ENCODE assay signal across 18 mouse cellular contexts in the genomic region with DNA sequence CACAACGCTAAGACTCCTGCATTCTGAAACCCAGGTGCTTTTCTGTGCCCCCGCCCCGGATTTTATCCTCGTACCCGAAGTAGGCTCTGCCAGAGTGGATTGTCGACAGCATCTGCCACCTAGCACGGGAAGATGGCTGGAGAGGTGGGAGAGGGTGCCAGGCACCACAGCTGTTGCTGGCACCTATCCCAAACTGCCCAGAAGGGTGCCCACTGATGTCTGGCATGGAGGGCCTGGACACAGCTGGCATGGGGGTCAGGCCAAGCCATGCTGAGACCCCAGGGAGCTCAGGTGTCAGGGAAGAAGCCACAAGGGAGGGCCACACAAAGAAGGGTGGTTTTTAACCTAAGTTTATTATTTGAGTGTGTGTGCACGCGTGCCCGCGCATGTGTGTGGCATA. TPM values are rescaled to one million over a fixed set of nuclear protein-coding genes. Genes with fewer than 3 reads are reported as not detected.
DNase-seq lines count a peak whose midpoint lies in the region; ATAC-seq and TF ChIP-seq lines count a peak whose summit lies in the region.
"Had no signal": no experiment of that assay in that cellular context is flagged by ENCODE, and none has a peak within 500 bp of the region (broad histone marks: within the 10 kb centered on the region; RNA-seq: fewer than 3 reads in every experiment).

No protein-coding gene starts in this region.

- 0 out of 2 replicates have a peak overlapping the region, but pooled peaks have one; percentile 6 for H3K4me2 ChIP-seq in hindbrain, embryonic 12.5 days (replicated peaks)
- no peak overlapping the region for H3K4me2 ChIP-seq in limb, embryonic 15.5 days
- no peak overlapping the region; the same call in 1 of the 2 replicates for H3K4me2 ChIP-seq in intestine, embryonic 15.5 days (replicated peaks)
- H3K4me2 ChIP-seq: liver, embryonic 11.5 days had no signal

- peaks cover 32% of the 10 kb centered on the region for H3K4me1 ChIP-seq in testis, adult 2 months (ENCODE audit: control insufficient read depth, insufficient read depth, low read length)
- peaks cover 62% of the 10 kb centered on the region for H3K4me1 ChIP-seq in hindbrain, embryonic 12.5 days
- peaks cover 55% of the 10 kb centered on the region for H3K4me1 ChIP-seq in limb, embryonic 15.5 days
- peaks cover 49% of the 10 kb centered on the region for H3K4me1 ChIP-seq in intestine, embryonic 15.5 days (replicated peaks)

- no peaks in the 10 kb centered on the region for H3K27me3 ChIP-seq in testis, adult 2 months (ENCODE audit: control insufficient read depth, insufficient read depth, low read length)
- H3K27me3 ChIP-seq in hindbrain, embryonic 12.5 days = peaks cover 14% of the 10 kb centered on the region
- no peaks in the 10 kb centered on the region for H3K27me3 ChIP-seq in limb, embryonic 15.5 days
- no peaks in the 10 kb centered on the region for H3K27me3 ChIP-seq in intestine, embryonic 15.5 days (replicated peaks)
- H3K27me3 ChIP-seq: Patski had no signal

- H3K27ac ChIP-seq in testis, adult 2 months (ENCODE audit: control insufficient read depth, insufficient read depth, low read depth, low read length) = no peak overlapping the region
- peak overlapping the region; percentile 52 for H3K27ac ChIP-seq in hindbrain, embryonic 12.5 days
- H3K27ac ChIP-seq in limb, embryonic 15.5 days = 0 out of 2 replicates have a peak overlapping the region, but pooled peaks have one; percentile 50
- H3K27ac ChIP-seq in intestine, embryonic 15.5 days = no peak overlapping the region
- H3K27ac ChIP-seq: stomach, postnatal 0 days had no signal

- H3K4me3 ChIP-seq in testis, adult 2 months (ENCODE audit: control insufficient read depth, low read depth, low read length) = peak overlapping the region; percentile 2
- no peak overlapping the region for H3K4me3 ChIP-seq in hindbrain, embryonic 12.5 days
- no peak overlapping the region for H3K4me3 ChIP-seq in limb, embryonic 15.5 days
- H3K4me3 ChIP-seq in intestine, embryonic 15.5 days (replicated peaks) = no peak overlapping the region

- H3K9me3 ChIP-seq in hindbrain, embryonic 12.5 days (replicated peaks) = no peaks in the 10 kb centered on the region
- H3K9me3 ChIP-seq in limb, embryonic 15.5 days = no peaks in the 10 kb centered on the region
- H3K9me3 ChIP-seq in intestine, embryonic 15.5 days = no peaks in the 10 kb centered on the region

- 0 out of 2 replicates have a peak overlapping the region, but pooled peaks have one; percentile 23 for H3K9ac ChIP-seq in hindbrain, embryonic 12.5 days
- no peak overlapping the region for H3K9ac ChIP-seq in limb, embryonic 15.5 days
- no peak overlapping the region; the same call in 1 of the 2 replicates for H3K9ac ChIP-seq in intestine, embryonic 15.5 days

- 73% methylated on average over 11 of the region's 11 CpGs for WGBS in hindbrain, embryonic 12.5 days
- WGBS in limb, embryonic 15.5 days = 52% methylated on average over 11 of the region's 11 CpGs
- 65% methylated on average over 11 of the region's 11 CpGs for WGBS in intestine, embryonic 15.5 days

- H3K36me3 ChIP-seq in testis, adult 2 months (ENCODE audit: control insufficient read depth, insufficient read depth, low read length) = no peaks in the 10 kb centered on the region
- peaks cover 15% of the 10 kb centered on the region for H3K36me3 ChIP-seq in hindbrain, embryonic 12.5 days
- peaks cover 25% of the 10 kb centered on the region for H3K36me3 ChIP-seq in limb, embryonic 15.5 days
- H3K36me3 ChIP-seq in intestine, embryonic 15.5 days = peaks cover 13% of the 10 kb centered on the region

- no peak for TF ChIP-seq CTCF in testis, adult 2 months (IDR thresholded peaks at IDR 0.05; ENCODE audit: control insufficient read depth, insufficient read depth, insufficient replicate concordance, low read depth, low read length)

- no peak for DNase-seq in testis, postnatal 14 days (ENCODE audit: low spot score)
- DNase-seq in testis, postnatal 10 days (ENCODE audit: low spot score) = peak; percentile 42
- no peak for DNase-seq in layer of hippocampus, postnatal 25 days (ENCODE audit: extremely low spot score in 1 of 2, low spot score in 1 of 2)
- DNase-seq in spleen, adult 12 weeks (ENCODE audit: low spot score) = no peak
- DNase-seq: cerebellum, postnatal 36 days; heart, postnatal 36 days; kidney, postnatal 36 days; layer of hippocampus, postnatal 36 days had no signal

- ATAC-seq in hindbrain, embryonic 12.5 days (ENCODE audit: low FRiP score) = no peak
- ATAC-seq in limb, embryonic 15.5 days (ENCODE audit: insufficient number of reproducible peaks, low FRiP score, low TSS enrichment, low read depth) = no peak
- ATAC-seq in intestine, embryonic 15.5 days = no peak
- ATAC-seq: lung, postnatal 0 days; Patski had no signal

- TF ChIP-seq POLR2A in testis, adult 2 months (IDR thresholded peaks at IDR 0.05; ENCODE audit: control insufficient read depth, low read depth, low read length) = no peak

RNA-seq across cellular contexts. Expression of gene Efna4, which starts 4.8 kb away (rescaled TPM):
- 1.1 and 1.6 TPM in 2 replicates for polyA plus RNA-seq in testis, adult 2 months (2012; rRNA removed)
- 20.5 and 21.4 TPM in 2 replicates for polyA plus RNA-seq in hindbrain, embryonic 12.5 days (2016; fragmentation: Nextera tagmentation; extraction: Ambion mirVana)
- polyA plus RNA-seq in limb, embryonic 15.5 days (2015; fragmentation: Nextera tagmentation; extraction: Ambion mirVana) = 30.4 and 34.4 TPM in 2 replicates
- under 1 TPM; 0.68 to 0.98 TPM for total RNA-seq in layer of hippocampus, postnatal 25 days (2021)
- polyA plus RNA-seq in intestine, embryonic 15.5 days (2015; fragmentation: Nextera tagmentation; extraction: Ambion mirVana) = 16.9 and 18.1 TPM in 2 replicates
- total RNA-seq: gastrocnemius, adult 18-20 months; monocyte, adult 5-6 weeks had no signal

RNA-seq across cellular contexts. Expression of gene Efna3, which starts 10.3 kb away (rescaled TPM):
- polyA plus RNA-seq in testis, adult 2 months (2012; rRNA removed) = 9.9 and 13.3 TPM in 2 replicates
- polyA plus RNA-seq in hindbrain, embryonic 12.5 days (2016; fragmentation: Nextera tagmentation; extraction: Ambion mirVana) = 21.7 and 22.2 TPM in 2 replicates
- polyA plus RNA-seq in limb, embryonic 15.5 days (2015; fragmentation: Nextera tagmentation; extraction: Ambion mirVana) = 57.9 and 59.2 TPM in 2 replicates
- total RNA-seq in layer of hippocampus, postnatal 25 days (2021) = 10 to 100 TPM; 77.1 to 82.6 TPM
- 9.0 and 9.2 TPM in 2 replicates for polyA plus RNA-seq in intestine, embryonic 15.5 days (2015; fragmentation: Nextera tagmentation; extraction: Ambion mirVana)
- total RNA-seq: gastrocnemius, adult 18-20 months; heart, postnatal 36 days; monocyte, adult 5-6 weeks had no signal

RNA-seq across cellular contexts. Expression of gene Adam15, which starts 16.7 kb away (rescaled TPM):
- 39.7 and 51.1 TPM in 2 replicates for polyA plus RNA-seq in testis, adult 2 months (2012; rRNA removed)
- polyA plus RNA-seq in hindbrain, embryonic 12.5 days (2016; fragmentation: Nextera tagmentation; extraction: Ambion mirVana) = 40.3 and 41.9 TPM in 2 replicates
- polyA plus RNA-seq in limb, embryonic 15.5 days (2015; fragmentation: Nextera tagmentation; extraction: Ambion mirVana) = 94.4 and 106 TPM in 2 replicates
- 100 to 1,000 TPM; 109 to 112 TPM for total RNA-seq in layer of hippocampus, postnatal 25 days (2021)
- 45.5 and 49.5 TPM in 2 replicates for polyA plus RNA-seq in intestine, embryonic 15.5 days (2015; fragmentation: Nextera tagmentation; extraction: Ambion mirVana)

RNA-seq across cellular contexts. Expression of gene Dcst2, which starts 28.7 kb away (rescaled TPM):
- polyA plus RNA-seq in testis, adult 2 months (2012; rRNA removed) = 108 and 110 TPM in 2 replicates
- polyA plus RNA-seq in hindbrain, embryonic 12.5 days (2016; fragmentation: Nextera tagmentation; extraction: Ambion mirVana) = 0.12 and 0.29 TPM in 2 replicates
- 0.20 and 0.23 TPM in 2 replicates for polyA plus RNA-seq in limb, embryonic 15.5 days (2015; fragmentation: Nextera tagmentation; extraction: Ambion mirVana)
- total RNA-seq in layer of hippocampus, postnatal 25 days (2021) = under 1 TPM; 0.20 to 0.42 TPM
- 1.4 and 1.5 TPM in 2 replicates for polyA plus RNA-seq in intestine, embryonic 15.5 days (2015; fragmentation: Nextera tagmentation; extraction: Ambion mirVana)
- total RNA-seq: gastrocnemius, adult 18-20 months; heart, postnatal 36 days; monocyte, adult 5-6 weeks had no signal

RNA-seq across cellular contexts. Expression of gene Dcst1, which starts 32.0 kb away (rescaled TPM):
- polyA plus RNA-seq in testis, adult 2 months (2012; rRNA removed) = 74.5 and 81.0 TPM in 2 replicates
- polyA plus RNA-seq in hindbrain, embryonic 12.5 days (2016; fragmentation: Nextera tagmentation; extraction: Ambion mirVana) = 0.71 and 0.76 TPM in 2 replicates
- 0.52 and 0.76 TPM in 2 replicates for polyA plus RNA-seq in limb, embryonic 15.5 days (2015; fragmentation: Nextera tagmentation; extraction: Ambion mirVana)
- not detected for total RNA-seq in layer of hippocampus, postnatal 25 days (2021)
- polyA plus RNA-seq in intestine, embryonic 15.5 days (2015; fragmentation: Nextera tagmentation; extraction: Ambion mirVana) = 1.6 and 1.9 TPM in 2 replicates
- total RNA-seq: gastrocnemius, adult 18-20 months; heart, postnatal 36 days; layer of hippocampus, postnatal 36 days; monocyte, adult 5-6 weeks had no signal
- polyA plus RNA-seq: liver, embryonic 11.5 days had no signal

Comparison
In these comparisons a context has a peak if more than half of its experiments do, and no peak if none do; other contexts are left out.
1. H3K27ac ChIP-seq: peak in hindbrain, embryonic 12.5 days (single experiment) and limb, embryonic 15.5 days (single experiment); none in testis, adult 2 months (single experiment) and intestine, embryonic 15.5 days (single experiment).